Mouse (Mus musculus) monocyte, adult 5-6 weeks (primary cell): ENCODE measurements around the gene Cyth4. TPM values are rescaled to one million over a fixed set of nuclear protein-coding genes. Genes with fewer than 3 reads are reported as not detected.

Experiments used
- ATAC-seq: fragments of 153-309, 156-312 bp; replicated peaks from 2 replicates; pipeline ENCODE4 v1.8.0; 2017; ENCODE audit warnings: mild to moderate bottlenecking; ENCODE audit not compliant: low TSS enrichment, insufficient number of reproducible peaks, severe bottlenecking, poor library complexity, low FRiP score
- total RNA-seq: library from RNA; stranded (forward); fragments of 200-1000, 200-491, 200-594 nt; gene quantifications from 3 replicates; pipeline ENCODE4 v1.2.3, GENCODE M21; 2017

Cyth4 gene
- total RNA-seq, 1 experiment from 2014 or later = 298 TPM

DNA sequence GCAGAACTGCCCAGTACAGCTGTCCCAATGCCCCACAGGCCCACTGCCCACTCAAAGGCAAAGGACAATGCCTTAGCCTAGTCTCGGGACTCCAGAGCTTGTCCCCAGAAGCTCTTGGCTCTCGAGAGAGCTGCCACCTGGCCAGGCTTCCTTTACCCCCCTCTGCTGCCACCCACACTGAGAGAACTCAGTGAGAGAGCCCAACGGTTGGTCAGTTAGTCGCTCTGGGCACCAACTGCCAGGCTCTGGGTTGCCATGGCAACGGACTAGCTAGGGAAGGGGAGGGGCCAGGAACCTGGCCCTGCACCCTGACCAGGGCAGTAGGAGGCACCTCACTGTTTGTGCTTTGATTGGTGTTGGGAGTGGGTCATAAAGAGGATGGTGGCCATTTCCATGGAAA is 73.5 kb downstream of the Cyth4 start:
- ATAC-seq = no peak

Other genes starting within 250 kb of the Cyth4 start
- gene Tex33, start 201.1 kb upstream of the Cyth4 start, total RNA-seq = 5.0 TPM in 1 of 3 replicates, not detected in the others
- gene Tst, start 191.1 kb upstream of the Cyth4 start, total RNA-seq = 2.2 TPM in 1 of 3 replicates, not detected in the others
- 5.8 to 10.2 TPM (median 8.7 TPM) in 3 replicates for gene Mpst, start 190.6 kb upstream of the Cyth4 start, total RNA-seq
- gene Kctd17, start 168.5 kb upstream of the Cyth4 start, total RNA-seq = 4.6 to 6.1 TPM (median 5.0 TPM) in 3 replicates
- gene Tmprss6, start 128.4 kb upstream of the Cyth4 start, total RNA-seq = 0.58 TPM in 1 of 3 replicates, not detected in the others
- 102 to 350 TPM (median 102 TPM) in 3 replicates for gene Il2rb, start 101.8 kb upstream of the Cyth4 start, total RNA-seq
- 0.67 to 0.87 TPM in 2 of 3 replicates, not detected in the other for gene C1qtnf6, start 65.6 kb upstream of the Cyth4 start, total RNA-seq
- gene Sstr3, start 52.4 kb upstream of the Cyth4 start, total RNA-seq = 0.10 to 0.29 TPM in 2 of 3 replicates, not detected in the other
- gene Rac2, start 24.3 kb upstream of the Cyth4 start, total RNA-seq = 125 to 216 TPM (median 199 TPM) in 3 replicates
- not detected in 3 replicates for gene Elfn2, start 121.7 kb downstream of the Cyth4 start, total RNA-seq
- 19.9 to 42.9 TPM (median 22.6 TPM) in 3 replicates for gene Mfng, start 176.4 kb downstream of the Cyth4 start, total RNA-seq
- gene Card10, start 206.0 kb downstream of the Cyth4 start, total RNA-seq = 0.21 to 3.7 TPM (median 2.1 TPM) in 3 replicates
- 0.29 to 1.2 TPM (median 0.75 TPM) in 3 replicates for gene Cdc42ep1, start 245.6 kb downstream of the Cyth4 start, total RNA-seq